Comparison of ENCODE assay signal across 18 mouse cellular contexts in genomic region chr2:104208415-104208814, GRCm38 (mm10).
DNase-seq lines count a peak whose midpoint lies in the region; ATAC-seq lines count a peak whose summit lies in the region.
"Had no signal": no experiment of that assay in that cellular context is flagged by ENCODE, and none has a peak within 500 bp of the region (broad histone marks: within the 10 kb centered on the region; RNA-seq: fewer than 3 reads in every experiment).

No protein-coding gene starts in this region.

- no peak overlapping the region for H3K27ac ChIP-seq in hindbrain, embryonic 11.5 days (ENCODE audit: low read depth, low read length)
- H3K27ac ChIP-seq in hindbrain, embryonic 10.5 days, result no peak overlapping the region
- H3K27ac ChIP-seq in midbrain, embryonic 12.5 days (replicated peaks), result 0 out of 2 replicates have a peak overlapping the region, but pooled peaks have one; percentile 20
- peak overlapping the region; percentile 65 for H3K27ac ChIP-seq in neural tube, embryonic 15.5 days (replicated peaks)
- H3K27ac ChIP-seq: embryonic facial prominence, embryonic 13.5 days; limb, embryonic 15.5 days had no signal

- no peak overlapping the region for H3K4me2 ChIP-seq in hindbrain, embryonic 11.5 days (replicated peaks; ENCODE audit: low read depth, low read length)
- 0 out of 2 replicates have a peak overlapping the region, but pooled peaks have one; percentile 13 for H3K4me2 ChIP-seq in midbrain, embryonic 12.5 days (replicated peaks)
- peak overlapping the region; percentile 4 for H3K4me2 ChIP-seq in neural tube, embryonic 15.5 days
- H3K4me2 ChIP-seq: embryonic facial prominence, embryonic 13.5 days; heart, embryonic 11.5 days; limb, embryonic 15.5 days had no signal

- no peaks in the 10 kb centered on the region for H3K27me3 ChIP-seq in hindbrain, embryonic 11.5 days (ENCODE audit: control insufficient read depth, insufficient read depth, low read length)
- peaks cover 16% of the 10 kb centered on the region for H3K27me3 ChIP-seq in hindbrain, embryonic 10.5 days (ENCODE audit: insufficient read depth, poor library complexity, severe bottlenecking)
- H3K27me3 ChIP-seq in midbrain, embryonic 12.5 days, result no peaks in the 10 kb centered on the region
- H3K27me3 ChIP-seq in neural tube, embryonic 15.5 days (replicated peaks), result no peaks in the 10 kb centered on the region
- H3K27me3 ChIP-seq: embryonic facial prominence, embryonic 13.5 days; limb, embryonic 15.5 days had no signal

- ATAC-seq in hindbrain, embryonic 11.5 days (ENCODE audit: low FRiP score), result peak; percentile 10; the same call in 1 of the 2 replicates
- ATAC-seq in midbrain, embryonic 12.5 days (ENCODE audit: low FRiP score, low read depth), result peak; percentile 47; the same call in 1 of the 2 replicates
- ATAC-seq in neural tube, embryonic 15.5 days (ENCODE audit: low FRiP score), result peak; percentile 48
- ATAC-seq: liver, postnatal 0 days had no signal

- H3K36me3 ChIP-seq in hindbrain, embryonic 11.5 days (ENCODE audit: control insufficient read depth, insufficient read depth, low read length), result no peaks in the 10 kb centered on the region
- H3K36me3 ChIP-seq in hindbrain, embryonic 10.5 days, result no peaks in the 10 kb centered on the region
- no peaks in the 10 kb centered on the region for H3K36me3 ChIP-seq in midbrain, embryonic 12.5 days
- H3K36me3 ChIP-seq in neural tube, embryonic 15.5 days, result peaks cover 18% of the 10 kb centered on the region; the same call in 1 of the 2 replicates
- H3K36me3 ChIP-seq: embryonic facial prominence, embryonic 13.5 days; limb, embryonic 15.5 days had no signal

- no peaks in the 10 kb centered on the region for H3K9me3 ChIP-seq in hindbrain, embryonic 11.5 days (ENCODE audit: control insufficient read depth, low read length)
- H3K9me3 ChIP-seq in hindbrain, embryonic 10.5 days, result no peaks in the 10 kb centered on the region
- no peaks in the 10 kb centered on the region for H3K9me3 ChIP-seq in midbrain, embryonic 12.5 days
- no peaks in the 10 kb centered on the region for H3K9me3 ChIP-seq in neural tube, embryonic 15.5 days (replicated peaks)
- H3K9me3 ChIP-seq: embryonic facial prominence, embryonic 13.5 days; limb, embryonic 15.5 days had no signal

- H3K9ac ChIP-seq in hindbrain, embryonic 11.5 days (ENCODE audit: low read depth, low read length), result no peak overlapping the region
- H3K9ac ChIP-seq in midbrain, embryonic 12.5 days (replicated peaks), result no peak overlapping the region
- H3K9ac ChIP-seq in neural tube, embryonic 15.5 days (replicated peaks), result no peak overlapping the region
- H3K9ac ChIP-seq: embryonic facial prominence, embryonic 13.5 days; limb, embryonic 15.5 days; liver, postnatal 0 days had no signal

- intact Hi-C loops in heart, postnatal 36 days (cut with DNase I), result no loop called here

- 0 out of 2 replicates have a peak, but pooled peaks cover 2% of the 10 kb centered on the region for H3K4me1 ChIP-seq in hindbrain, embryonic 11.5 days (replicated peaks; ENCODE audit: control insufficient read depth, insufficient read depth, low read length)
- H3K4me1 ChIP-seq in hindbrain, embryonic 10.5 days (replicated peaks), result peaks cover 11% of the 10 kb centered on the region
- peaks cover 15% of the 10 kb centered on the region for H3K4me1 ChIP-seq in midbrain, embryonic 12.5 days
- peaks cover 18% of the 10 kb centered on the region for H3K4me1 ChIP-seq in neural tube, embryonic 15.5 days

- 75% methylated on average over 5 of the region's 5 CpGs for WGBS in hindbrain, embryonic 11.5 days
- WGBS in hindbrain, embryonic 10.5 days, result 75% methylated on average over 5 of the region's 5 CpGs
- WGBS in midbrain, embryonic 12.5 days, result 67% methylated on average over 5 of the region's 5 CpGs
- WGBS in neural tube, embryonic 15.5 days, result 49% methylated on average over 5 of the region's 5 CpGs

- no peak for DNase-seq in hindbrain, embryonic 11.5 days (ENCODE audit: low spot score)
- DNase-seq in hindbrain, embryonic 10.5 days (ENCODE audit: low spot score), result no peak
- DNase-seq in retina, postnatal 1 day, result peak; percentile 18
- no peak for DNase-seq in retina, embryonic 14.5 days (ENCODE audit: low spot score)
- DNase-seq in right cerebral cortex, postnatal 14 days, result no peak
- DNase-seq in heart, postnatal 36 days, result no peak
- DNase-seq: cerebellum, postnatal 25 days; gastrocnemius, postnatal 14 days; kidney, adult 2 months; liver, postnatal 0 days; lung, postnatal 4 days; right cerebral cortex, postnatal 4 days; thymus, adult 2 months had no signal

- no peak overlapping the region for H3K4me3 ChIP-seq in hindbrain, embryonic 11.5 days (ENCODE audit: low read depth, low read length)
- no peak overlapping the region for H3K4me3 ChIP-seq in hindbrain, embryonic 10.5 days
- H3K4me3 ChIP-seq in midbrain, embryonic 12.5 days, result no peak overlapping the region
- no peak overlapping the region for H3K4me3 ChIP-seq in neural tube, embryonic 15.5 days (replicated peaks)
- H3K4me3 ChIP-seq: embryonic facial prominence, embryonic 13.5 days; limb, embryonic 15.5 days had no signal

Comparison
In these comparisons a context has a peak if more than half of its experiments do, and no peak if none do; other contexts are left out.
1. H3K27ac ChIP-seq: peak in midbrain, embryonic 12.5 days (single experiment) and neural tube, embryonic 15.5 days (single experiment); none in hindbrain, embryonic 11.5 days (single experiment) and hindbrain, embryonic 10.5 days (single experiment).
2. Peak in every context shown above with its lines, with median percentiles within 50 percentile points of each other: ATAC-seq.